Mouse (Mus musculus) MEL (cell line): ENCODE data around the gene Upk3b. TPM values are rescaled to one million over a fixed set of nuclear protein-coding genes. Genes with fewer than 3 reads are reported as not detected.
A peak's percentile ranks its signal among the peaks of the same experiment; 100 is the strongest.

Experiments
- DNase-seq: peaks from one replicate; pipeline ENCODE4 v3.0.0; 2011; ENCODE audit warnings: low read depth, low spot score
- H3K27ac ChIP-seq: 2 replicates; pipeline ENCODE4 v1.5.1; 2012; ENCODE audit warnings: low read depth, mild to moderate bottlenecking, control low read depth, low read length, moderate library complexity; ENCODE audit not compliant: control insufficient read depth
- H3K27me3 ChIP-seq, 2 experiments: fragments of 150-350 bp in 1 of 2; sonication (generic) in 1 of 2; 2 replicates each; pipeline ENCODE4 v1.6.1; 2012; ENCODE audit warnings: low read length in 2 of 2, mild to moderate bottlenecking in 2 of 2, improper control_type of control experiment in 1 of 2, moderate library complexity in 1 of 2; ENCODE audit not compliant: insufficient read depth in 2 of 2, control insufficient read depth in 1 of 2
- H3K36me3 ChIP-seq, 2 experiments: 2 replicates each; pipeline ENCODE4 v1.6.1; 2012 to 2014; ENCODE audit warnings: low read length in 2 of 2, improper control_type of control experiment in 1 of 2, inconsistent platforms in 1 of 2, mild to moderate bottlenecking in 1 of 2; ENCODE audit not compliant: insufficient read depth in 2 of 2, control insufficient read depth in 1 of 2
- H3K4me1 ChIP-seq, 2 experiments: fragments of 150-350 bp in 1 of 2; sonication (generic) in 1 of 2; 2 replicates each; pipeline ENCODE4 v1.6.1; 2012; ENCODE audit warnings: low read length in 2 of 2, improper control_type of control experiment in 1 of 2, mild to moderate bottlenecking in 1 of 2; ENCODE audit not compliant: insufficient read depth in 2 of 2, control insufficient read depth in 1 of 2
- H3K4me3 ChIP-seq, 2 experiments: fragments of 150-350 bp in 1 of 2; sonication (generic) in 1 of 2; 2 replicates each; pipeline ENCODE4 v1.5.1; 2012; ENCODE audit warnings: low read depth in 2 of 2, low read length in 2 of 2, mild to moderate bottlenecking in 2 of 2, moderate library complexity in 2 of 2, control low read depth in 1 of 2, improper control_type of control experiment in 1 of 2; ENCODE audit not compliant: control insufficient read depth in 1 of 2, insufficient read depth in 1 of 2
- H3K79me2 ChIP-seq: 2 replicates; pipeline ENCODE4 v1.6.1; 2012; ENCODE audit warnings: mild to moderate bottlenecking, low read length, moderate library complexity; ENCODE audit not compliant: control insufficient read depth, poor library complexity, insufficient read depth
- H3K9ac ChIP-seq: 2 replicates; pipeline ENCODE4 v1.6.1; 2012; ENCODE audit warnings: low read depth, mild to moderate bottlenecking, control low read depth, low read length, moderate library complexity; ENCODE audit not compliant: control insufficient read depth, poor library complexity, severe bottlenecking
- H3K9me3 ChIP-seq: fragments of 150-350 bp; sonication (generic); replicated peaks from 2 replicates; pipeline ENCODE4 v1.6.1; 2012; ENCODE audit warnings: mild to moderate bottlenecking, low read length, improper control_type of control experiment, moderate library complexity; ENCODE audit not compliant: insufficient read depth
- CHD1 ChIP-seq: IDR thresholded peaks from 2 replicates; pipeline ENCODE4 v1.6.1; 2012; ENCODE audit warnings: low read depth, mild to moderate bottlenecking, inconsistent platforms, low read length, improper control_type of control experiment
- CHD2 ChIP-seq: IDR thresholded peaks from 2 replicates; pipeline ENCODE4 v1.6.1; 2011; ENCODE audit warnings: low read length, improper control_type of control experiment
- CTCF ChIP-seq, 3 experiments: IDR thresholded peaks in 2 of 3; conservative IDR thresholded peaks in 1 of 3; 2 replicates each; pipeline ENCODE4 v1.5.1; 2011 to 2012; ENCODE audit warnings: low read length in 3 of 3, low read depth in 2 of 3, mild to moderate bottlenecking in 2 of 3, improper control_type of control experiment in 1 of 3, inconsistent platforms in 1 of 3, mixed read lengths in 1 of 3, moderate library complexity in 1 of 3; ENCODE audit not compliant: control insufficient read depth in 1 of 3, insufficient read depth in 1 of 3, poor library complexity in 1 of 3, severe bottlenecking in 1 of 3
- ELF1 ChIP-seq: IDR thresholded peaks from 2 replicates; pipeline ENCODE4 v1.6.1; 2014; ENCODE audit warnings: low read depth, mild to moderate bottlenecking, inconsistent platforms, low read length, improper control_type of control experiment, moderate library complexity
- GABPA ChIP-seq: IDR thresholded peaks from 2 replicates; pipeline ENCODE4 v1.6.1; 2012; ENCODE audit warnings: low read depth, mild to moderate bottlenecking, inconsistent platforms, low read length, improper control_type of control experiment, moderate library complexity
- GATA1 ChIP-seq: IDR thresholded peaks from 2 replicates; pipeline ENCODE4 v1.6.1; 2011; ENCODE audit warnings: low read depth, low read length, improper control_type of control experiment
- HCFC1 ChIP-seq: IDR thresholded peaks from 2 replicates; pipeline ENCODE4 v1.6.1; 2012; ENCODE audit warnings: low read depth, mild to moderate bottlenecking, inconsistent platforms, low read length, improper control_type of control experiment, moderate library complexity
- KAT2A ChIP-seq: conservative IDR thresholded peaks from 2 replicates; pipeline ENCODE4 v1.6.1; 2012; ENCODE audit warnings: low read depth, low read length, improper control_type of control experiment, inconsistent platforms
- MAFK ChIP-seq: IDR thresholded peaks from 2 replicates; pipeline ENCODE4 v1.6.1; 2011; ENCODE audit warnings: low read depth, mild to moderate bottlenecking, low read length, improper control_type of control experiment, borderline replicate concordance
- MAX ChIP-seq: IDR thresholded peaks from 2 replicates; pipeline ENCODE4 v1.6.1; 2011; ENCODE audit warnings: low read length, improper control_type of control experiment
- MAZ ChIP-seq: IDR thresholded peaks from 2 replicates; pipeline ENCODE4 v1.6.1; 2012; ENCODE audit warnings: low read depth, mild to moderate bottlenecking, inconsistent platforms, low read length, improper control_type of control experiment
- MEF2A ChIP-seq: IDR thresholded peaks from 2 replicates; pipeline ENCODE4 v1.6.1; 2014; ENCODE audit warnings: low read depth, mild to moderate bottlenecking, inconsistent platforms, low read length, improper control_type of control experiment; ENCODE audit not compliant: poor library complexity, insufficient replicate concordance, severe bottlenecking; ENCODE audit errors: extremely low read depth
- MXI1 ChIP-seq: IDR thresholded peaks from 2 replicates; pipeline ENCODE4 v1.6.1; 2011; ENCODE audit warnings: mild to moderate bottlenecking, low read depth, low read length, improper control_type of control experiment
- MYC ChIP-seq: IDR thresholded peaks from 2 replicates; pipeline ENCODE4 v1.6.1; 2011; ENCODE audit warnings: low read depth, mild to moderate bottlenecking, low read length, improper control_type of control experiment, moderate library complexity
- NELFE ChIP-seq: IDR thresholded peaks from 2 replicates; pipeline ENCODE4 v1.6.1; 2011; ENCODE audit warnings: low read depth, low read length, improper control_type of control experiment
- NRF1 ChIP-seq: IDR thresholded peaks from 2 replicates; pipeline ENCODE4 v1.6.1; 2014; ENCODE audit warnings: low read depth, mild to moderate bottlenecking, inconsistent platforms, low read length, improper control_type of control experiment, moderate library complexity; ENCODE audit not compliant: poor library complexity, insufficient read depth, severe bottlenecking
- POLR2A ChIP-seq, 2 experiments: IDR thresholded peaks; 2 replicates each; pipeline ENCODE4 v1.6.1; 2011 to 2012; ENCODE audit warnings: low read length in 2 of 2, mild to moderate bottlenecking in 2 of 2, control low read depth in 1 of 2, improper control_type of control experiment in 1 of 2, low read depth in 1 of 2, moderate library complexity in 1 of 2; ENCODE audit not compliant: control insufficient read depth in 1 of 2, insufficient read depth in 1 of 2, poor library complexity in 1 of 2
- POLR2AphosphoS2 ChIP-seq: IDR thresholded peaks from 2 replicates; pipeline ENCODE4 v1.6.1; 2011; ENCODE audit warnings: low read length, improper control_type of control experiment
- POLR2AphosphoS5 ChIP-seq: IDR thresholded peaks from 2 replicates; pipeline ENCODE4 v1.6.1; 2012; ENCODE audit warnings: low read depth, borderline replicate concordance, mild to moderate bottlenecking, inconsistent platforms, low read length, moderate library complexity, mixed read lengths
- RCOR1 ChIP-seq: IDR thresholded peaks from 2 replicates; pipeline ENCODE4 v1.6.1; 2012; ENCODE audit warnings: low read depth, mild to moderate bottlenecking, inconsistent platforms, low read length, improper control_type of control experiment
- SIN3A ChIP-seq: IDR thresholded peaks from 2 replicates; pipeline ENCODE4 v1.6.1; 2012; ENCODE audit warnings: low read length, improper control_type of control experiment, inconsistent platforms
- SMC3 ChIP-seq: IDR thresholded peaks from 2 replicates; pipeline ENCODE4 v1.6.1; 2011; ENCODE audit warnings: low read depth, low read length, improper control_type of control experiment
- TAL1 ChIP-seq: IDR thresholded peaks from 2 replicates; pipeline ENCODE4 v1.6.1; 2012; ENCODE audit warnings: mild to moderate bottlenecking, inconsistent platforms, low read length, moderate library complexity, mixed read lengths
- TBP ChIP-seq: IDR thresholded peaks from 2 replicates; pipeline ENCODE4 v1.8.0; 2011; ENCODE audit warnings: low read depth, low read length, improper control_type of control experiment
- UBTF ChIP-seq: IDR thresholded peaks from 2 replicates; pipeline ENCODE4 v1.6.1; 2012; ENCODE audit warnings: low read depth, mild to moderate bottlenecking, inconsistent platforms, low read length, improper control_type of control experiment, moderate library complexity, borderline replicate concordance; ENCODE audit not compliant: insufficient read depth
- ZC3H11A ChIP-seq: IDR thresholded peaks from 2 replicates; pipeline ENCODE4 v1.6.1; 2012; ENCODE audit warnings: low read depth, mild to moderate bottlenecking, inconsistent platforms, low read length, improper control_type of control experiment
- ZKSCAN1 ChIP-seq: IDR thresholded peaks from 2 replicates; pipeline ENCODE4 v1.6.1; 2012; ENCODE audit warnings: low read depth, mild to moderate bottlenecking, inconsistent platforms, low read length, improper control_type of control experiment, moderate library complexity
- ZMIZ1 ChIP-seq: IDR thresholded peaks from 2 replicates; pipeline ENCODE4 v1.6.1; 2012; ENCODE audit warnings: low read depth, mild to moderate bottlenecking, inconsistent platforms, low read length, improper control_type of control experiment, moderate library complexity
- ZNF384 ChIP-seq: IDR thresholded peaks from 2 replicates; pipeline ENCODE4 v1.6.1; 2012; ENCODE audit warnings: low read depth, mild to moderate bottlenecking, inconsistent platforms, low read length, improper control_type of control experiment
- polyA plus RNA-seq, 2 experiments: library from polyadenylated mRNA; stranded (reverse) in 1 of 2; unstranded in 1 of 2; fragments of >175 nt in 1 of 2; fragments of >200 nt in 1 of 2; gene quantifications; 2 replicates each; pipeline versions ENCODE4 v1.2.1 to v1.2.4; 2012; ENCODE audit warnings: low replicate concordance in 2 of 2, low read depth in 1 of 2; ENCODE audit not compliant: insufficient read length in 2 of 2, insufficient read depth in 1 of 2, missing spikeins in 1 of 2
- total RNA-seq: library from RNA; depleted of rRNA; stranded (reverse); fragments of 300-350 nt; gene quantifications from 2 replicates; pipeline ENCODE4 v1.2.3, GENCODE M21; 2012

The Upk3b gene
- total and polyA plus RNA-seq, 3 experiments = not detected

DNA sequence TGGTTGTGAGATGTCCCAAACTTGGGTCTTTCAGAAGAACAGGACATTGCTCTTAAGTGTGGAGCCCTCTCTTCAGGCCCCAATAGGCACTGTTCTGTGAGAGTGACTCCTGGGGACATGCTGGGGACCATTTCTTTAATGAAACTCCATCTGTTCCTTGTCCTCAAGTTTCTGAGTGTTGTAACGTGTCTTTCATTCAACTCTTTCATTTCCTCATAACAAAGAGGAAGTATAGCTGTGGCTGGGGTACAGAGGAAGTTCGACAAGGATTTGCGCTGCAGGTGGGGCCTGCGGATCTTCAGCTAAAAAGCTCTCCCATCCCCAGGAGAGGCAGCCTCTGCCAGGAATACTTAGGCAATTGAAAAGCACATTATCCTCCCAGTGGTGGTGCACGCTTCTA is 47.7 kb upstream of the Upk3b start (continued):
- TF ChIP-seq MAZ (no peak), MYC (no peak; the same call in 1 of the 2 replicates), POLR2A (IDR thresholded peaks at IDR 0.05; ENCODE audit: control insufficient read depth in 1 of 2, insufficient read depth in 1 of 2, low read depth in 1 of 2, low read length in 2 of 2, poor library complexity in 1 of 2) (peak in 1 of 2 experiments; percentile 45; a peak in 1 of 4 replicates), ZKSCAN1 (no peak), MXI1 (no peak), CHD1 (no peak), NRF1 (no peak), CHD2 (no peak), MEF2A (no peak), RCOR1 (no peak), ZC3H11A (no peak), MAFK (no peak), TAL1 (no peak), TBP (peak; percentile 63; the same call in 1 of the 2 replicates), ZNF384 (no peak), MAX (0 out of 2 replicates have a peak, but pooled peaks have one; percentile 21), SIN3A (no peak), HCFC1 (peak; percentile 22; the same call in 1 of the 2 replicates), GATA1 (no peak), POLR2AphosphoS2 (no peak), NELFE (no peak)
- TF ChIP-seq, all 39 proteins: peak for 6

DNA sequence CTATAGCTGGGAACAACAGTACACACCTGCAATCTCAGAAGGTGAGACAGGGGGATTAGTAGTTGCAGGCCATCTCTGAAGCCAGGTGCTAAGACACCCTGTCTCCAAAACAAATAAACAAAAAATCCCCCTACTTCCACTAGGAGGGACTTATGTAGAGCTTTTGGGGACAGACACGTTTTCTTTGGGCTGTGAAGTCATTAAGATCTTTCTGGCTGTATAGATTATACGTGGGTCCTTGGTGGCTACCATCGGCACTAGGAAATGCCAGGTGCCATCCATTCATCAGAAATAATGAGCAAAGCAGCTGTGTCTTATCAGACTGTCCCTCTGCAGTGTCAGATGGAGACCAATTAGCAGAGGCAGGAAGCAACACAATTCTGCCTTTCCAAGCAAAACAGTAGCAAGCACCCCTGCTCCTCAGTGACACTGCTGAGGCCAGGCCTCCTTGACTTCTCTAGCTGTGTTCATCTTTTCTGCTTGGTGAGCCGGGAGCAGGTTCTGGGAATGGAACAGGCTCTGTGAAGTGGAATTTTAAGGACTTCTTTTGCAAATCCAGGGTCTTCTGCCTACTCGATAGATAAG is 44.8 kb upstream of the Upk3b start:
- no peaks in the 10 kb centered on the region for H3K9me3 ChIP-seq
- H3K36me3 ChIP-seq = peaks cover 5 to 6% of the 10 kb centered on the region in 2 experiments
- H3K27ac ChIP-seq = no peak overlapping the region
- no peaks in the 10 kb centered on the region; the same call in 1 of the 2 replicates for H3K79me2 ChIP-seq
- DNase-seq = no peak
- no peaks in the 10 kb centered on the region for H3K27me3 ChIP-seq
- no peak overlapping the region for H3K4me3 ChIP-seq
- H3K4me1 ChIP-seq = peaks cover 0 to 14% of the 10 kb centered on the region in 2 experiments; a peak in 2 of 4 replicates
- no peak overlapping the region for H3K9ac ChIP-seq
- TF ChIP-seq ZKSCAN1 = no peak
- no peak for TF ChIP-seq SMC3
- TF ChIP-seq GABPA = no peak
- no peak for TF ChIP-seq MEF2A
- TF ChIP-seq HCFC1 = no peak
- no peak for TF ChIP-seq CHD1
- no peak for TF ChIP-seq ELF1
- TF ChIP-seq GATA1 = no peak
- TF ChIP-seq POLR2AphosphoS5 = no peak
- TF ChIP-seq ZMIZ1 = no peak
- TF ChIP-seq ZNF384 = no peak
- TF ChIP-seq KAT2A = no peak
- no peak for TF ChIP-seq ZC3H11A
- TF ChIP-seq UBTF = no peak
- no peak for TF ChIP-seq RCOR1
- no peak for TF ChIP-seq MAZ
- no peak for TF ChIP-seq CTCF (IDR thresholded peaks at IDR 0.05 in 2 of 3, conservative IDR thresholded peaks at IDR 0.05 in 1 of 3; ENCODE audit: control insufficient read depth in 1 of 3, insufficient read depth in 1 of 3, low read depth in 2 of 3, low read length in 3 of 3, poor library complexity in 1 of 3, severe bottlenecking in 1 of 3)
